Mouse (Mus musculus) olfactory bulb, adult 2 months (tissue): Measurements from ENCODE around the gene Ints6l.

Experiments used
- CTCF ChIP-seq: fragments of 200-500 bp; IDR thresholded peaks from 2 replicates; pipeline ENCODE4 v1.5.1; 2012; ENCODE audit warnings: low read depth, mild to moderate bottlenecking, low read length, moderate library complexity; ENCODE audit not compliant: insufficient read depth
- POLR2A ChIP-seq: fragments of 200-500 bp; IDR thresholded peaks from 2 replicates; pipeline ENCODE4 v1.6.1; 2012; ENCODE audit warnings: mild to moderate bottlenecking, low read depth, low read length, moderate library complexity; ENCODE audit not compliant: insufficient read depth

DNA sequence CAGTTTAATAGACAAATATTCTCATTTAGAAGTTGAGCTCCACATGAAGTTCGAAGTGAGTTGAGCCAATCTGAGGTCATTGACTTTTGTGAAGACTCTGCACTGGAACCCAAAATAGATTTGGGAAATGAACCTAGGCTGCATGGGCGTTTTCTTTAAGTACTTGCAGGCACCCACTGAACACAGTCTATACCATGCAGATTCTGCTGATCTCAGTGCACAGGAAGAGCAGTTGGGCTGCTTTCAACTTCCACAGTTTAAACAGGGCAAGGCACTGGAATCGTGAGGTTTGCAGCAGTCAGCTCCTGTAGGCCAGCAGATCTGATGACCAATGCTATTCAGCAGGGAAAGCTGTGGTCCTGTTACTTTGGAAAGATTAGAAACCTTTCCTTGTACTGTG lies 38.4 kb upstream of the Ints6l start:
- no peak for TF ChIP-seq CTCF
- no peak for TF ChIP-seq POLR2A
